Mouse (Mus musculus) midbrain, embryonic 11.5 days (tissue): ENCODE measurements at regions not wholly inside any gene's neighbourhood (a gene's known extent, or its start where the extent isn't known, plus 50 kb on each side); places are given as distances from the start of the nearest gene placed in this dataset.

Experiments used
- ATAC-seq: fragments of 200-750 bp; cut with Nextera tagmentation; 2 replicates; pipeline ENCODE4 v1.8.0; 2017; ENCODE audit warnings: moderate TSS enrichment, moderate library complexity; ENCODE audit not compliant: low FRiP score
- DNase-seq: peaks from one replicate; pipeline ENCODE4 v3.0.0; 2015; ENCODE audit warnings: low spot score; ENCODE audit errors: missing footprints
- H3K27ac ChIP-seq: fragments of 300-500 bp; sonication (generic); 2 replicates; pipeline ENCODE4 v1.5.1; 2014; ENCODE audit warnings: low read depth, low read length
- H3K27me3 ChIP-seq: fragments of 300-500 bp; sonication (generic); 2 replicates; pipeline ENCODE4 v1.6.1; 2014; ENCODE audit warnings: mild to moderate bottlenecking, low read length, moderate library complexity, mixed read lengths; ENCODE audit not compliant: control insufficient read depth, insufficient read depth
- H3K36me3 ChIP-seq: fragments of 300-500 bp; sonication (generic); 2 replicates; pipeline ENCODE4 v1.6.1; 2014; ENCODE audit warnings: mild to moderate bottlenecking, low read length, moderate library complexity, mixed read lengths; ENCODE audit not compliant: control insufficient read depth, insufficient read depth
- H3K4me1 ChIP-seq: fragments of 300-500 bp; sonication (generic); 2 replicates; pipeline ENCODE4 v1.6.1; 2014; ENCODE audit warnings: low read length; ENCODE audit not compliant: control insufficient read depth, insufficient read depth
- H3K4me2 ChIP-seq: fragments of 300-500 bp; sonication (generic); 2 replicates; pipeline ENCODE4 v1.6.1; 2014; ENCODE audit warnings: mild to moderate bottlenecking, moderate library complexity
- H3K4me3 ChIP-seq: fragments of 300-500 bp; sonication (generic); 2 replicates; pipeline ENCODE4 v1.5.1; 2014; ENCODE audit warnings: low read depth, low read length
- H3K9ac ChIP-seq: fragments of 300-500 bp; sonication (generic); 2 replicates; pipeline ENCODE4 v1.6.1; 2014; ENCODE audit warnings: low read length
- H3K9me3 ChIP-seq: fragments of 300-500 bp; sonication (generic); 2 replicates; pipeline ENCODE4 v1.6.1; 2016; ENCODE audit warnings: low read length; ENCODE audit not compliant: control insufficient read depth
- WGBS: fragments of 180-500 bp; shearing (Covaris S2); extraction: QIAGEN DNeasy Blood & Tissue Kit; methylation state at CpG from one replicate; pipeline ENCODE4 v1.1.7; 2014; 5-methylcytosine and 5-hydroxymethylcytosine counted together

DNA sequence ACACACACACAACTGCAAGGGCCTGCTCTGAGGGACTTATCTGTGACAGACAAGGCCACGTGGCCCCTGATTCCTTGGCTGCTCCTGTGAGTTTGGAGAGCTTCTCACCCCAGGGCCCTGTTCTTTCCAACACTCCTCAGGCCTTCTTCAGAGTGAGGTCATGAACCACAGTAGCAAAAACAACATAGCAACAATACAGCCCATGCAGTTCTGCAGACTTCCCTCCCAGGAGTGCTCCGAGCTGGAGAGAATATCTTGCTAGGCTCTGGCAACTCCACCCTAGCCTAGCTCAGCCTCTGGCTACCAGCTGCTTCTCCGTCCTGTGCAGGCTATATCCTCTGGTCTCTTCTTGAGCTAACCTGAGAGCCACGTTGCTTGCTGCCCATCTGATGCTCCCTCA lies 152.8 kb downstream of the Fgf18 start:
- Histone ChIP-seq H3K27me3 (no peaks in the 10 kb centered on the region), H3K36me3 (no peaks in the 10 kb centered on the region), H3K4me2 (no peak overlapping the region), H3K4me3 (no peak overlapping the region), H3K4me1 (no peaks in the 10 kb centered on the region), H3K9ac (no peak overlapping the region), H3K27ac (no peak overlapping the region), H3K9me3 (no peaks in the 10 kb centered on the region)
- 80% methylated on average over 4 of the region's 4 CpGs for WGBS
- no peak for DNase-seq
- ATAC-seq: no peak

DNA sequence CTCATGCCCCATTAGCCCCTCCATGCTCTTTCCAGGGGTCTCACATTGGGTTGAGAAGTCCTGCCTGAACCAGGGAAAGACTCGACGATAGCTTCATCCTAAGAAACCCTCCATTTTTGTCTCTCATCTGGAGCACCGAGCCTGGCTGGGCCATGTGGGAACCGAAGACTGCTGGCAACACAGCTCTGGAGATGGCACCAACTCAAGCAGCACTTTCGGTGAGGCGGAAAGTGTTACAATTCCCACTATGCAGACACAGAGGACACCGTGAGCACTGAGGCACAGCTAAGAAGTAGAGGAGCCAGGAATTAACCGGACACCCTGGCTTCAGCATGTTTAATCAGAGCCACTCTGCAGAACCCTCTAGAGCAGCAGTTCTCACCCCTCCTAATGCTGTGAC lies 153.8 kb downstream of the Fgf18 start:
- Histone ChIP-seq H3K4me2 (no peak overlapping the region), H3K9me3 (no peaks in the 10 kb centered on the region)
- 84% methylated on average over 8 of the region's 8 CpGs for WGBS

DNA sequence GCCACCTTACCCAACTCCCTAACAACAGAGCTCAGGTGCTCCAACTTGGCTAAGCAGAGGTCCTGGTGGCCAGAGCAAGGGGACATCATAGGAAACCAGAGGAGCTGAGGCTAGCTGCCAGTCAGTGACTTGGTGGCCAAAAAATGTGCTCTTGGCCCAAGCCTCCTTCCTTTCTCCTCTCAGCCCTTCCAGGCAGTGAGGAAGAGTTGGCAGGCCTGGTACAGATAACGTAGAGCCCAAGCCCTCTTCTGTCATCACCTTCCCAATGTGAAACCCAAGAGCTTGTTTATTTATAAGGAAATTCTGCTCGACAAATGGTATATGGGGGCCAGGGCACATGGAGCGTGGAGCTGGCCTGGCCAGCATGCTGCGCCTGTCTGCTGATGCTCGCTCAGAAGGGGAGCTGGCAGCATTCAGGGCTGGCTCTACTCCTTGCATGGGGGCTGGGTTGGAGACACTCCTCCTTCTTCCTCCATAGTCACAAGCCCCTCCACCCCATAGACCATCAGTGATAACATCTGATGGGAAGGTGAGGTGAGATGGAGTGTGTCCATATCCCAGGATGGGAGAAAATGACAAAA lies 156.1 kb downstream of the Fgf18 start:
- no peaks in the 10 kb centered on the region for H3K9me3 ChIP-seq
- no peaks in the 10 kb centered on the region for H3K36me3 ChIP-seq
- 81% methylated on average over 5 of the region's 5 CpGs for WGBS
- H3K9ac ChIP-seq: no peak overlapping the region
- DNase-seq (no peak), ATAC-seq (no peak)
- no peak overlapping the region for H3K27ac ChIP-seq
- no peak overlapping the region for H3K4me2 ChIP-seq
- H3K27me3 ChIP-seq: no peaks in the 10 kb centered on the region
- no peak overlapping the region for H3K4me3 ChIP-seq
- H3K4me1 ChIP-seq: no peaks in the 10 kb centered on the region

More for the DNA sequence above, 153.8 kb downstream of the Fgf18 start:
- no peak overlapping the region for H3K4me3 ChIP-seq
- H3K36me3 ChIP-seq: no peaks in the 10 kb centered on the region
- DNase-seq (no peak), ATAC-seq (no peak)
- H3K27ac ChIP-seq: no peak overlapping the region
- H3K4me1 ChIP-seq: no peaks in the 10 kb centered on the region
- no peaks in the 10 kb centered on the region for H3K27me3 ChIP-seq
- H3K9ac ChIP-seq: no peak overlapping the region

DNA sequence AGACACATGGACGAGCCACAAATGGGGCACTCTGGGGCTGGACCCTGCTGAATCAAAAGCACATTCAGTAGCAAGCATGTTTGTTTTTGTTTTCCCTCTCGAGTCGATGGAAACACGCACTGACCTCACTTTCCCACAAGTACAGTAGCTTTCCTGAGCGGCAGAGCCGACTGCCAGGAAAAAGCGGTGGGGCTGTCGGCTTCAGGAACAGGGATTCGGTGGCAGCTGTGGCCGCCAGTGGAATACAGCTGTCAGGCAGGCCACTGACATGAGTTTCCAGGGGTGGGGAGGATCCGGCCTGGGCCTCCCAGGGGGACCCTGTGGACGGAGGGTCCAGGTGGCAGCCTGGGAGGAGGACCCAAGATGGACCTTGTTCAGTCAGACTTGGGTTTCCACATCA lies 157.0 kb downstream of the Fgf18 start:
- Histone ChIP-seq H3K27ac (no peak overlapping the region), H3K4me3 (no peak overlapping the region), H3K9ac (no peak overlapping the region), H3K4me2 (no peak overlapping the region), H3K4me1 (no peaks in the 10 kb centered on the region), H3K27me3 (no peaks in the 10 kb centered on the region), H3K36me3 (no peaks in the 10 kb centered on the region), H3K9me3 (no peaks in the 10 kb centered on the region)
- no peak for ATAC-seq
- WGBS: 84% methylated on average over 12 of the region's 12 CpGs
- DNase-seq: no peak

DNA sequence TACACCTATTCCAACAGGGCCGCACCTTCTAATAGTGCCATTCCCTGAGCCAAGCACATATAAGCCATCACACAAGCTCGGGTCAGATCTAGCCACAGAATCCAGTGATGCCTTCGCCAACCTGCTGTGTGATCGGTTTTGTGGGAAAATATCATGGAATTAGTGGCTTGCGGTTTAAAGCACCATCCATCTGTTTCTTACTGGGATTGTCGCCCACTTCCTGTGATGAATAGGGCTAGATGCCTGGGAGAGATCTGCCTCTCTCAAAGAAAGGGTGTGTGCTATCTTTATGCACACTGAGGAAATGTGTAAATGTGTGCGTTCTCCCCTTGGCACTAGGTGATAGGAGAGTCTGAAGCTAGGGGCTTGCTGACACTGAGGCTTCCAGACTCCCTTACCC lies 154.5 kb upstream of the Smim23 start:
- DNase-seq: no peak
- Histone ChIP-seq H3K9me3 (no peaks in the 10 kb centered on the region), H3K36me3 (no peaks in the 10 kb centered on the region), H3K4me2 (no peak overlapping the region), H3K9ac (no peak overlapping the region), H3K4me1 (no peaks in the 10 kb centered on the region), H3K4me3 (no peak overlapping the region), H3K27ac (no peak overlapping the region), H3K27me3 (no peaks in the 10 kb centered on the region)
- no peak for ATAC-seq
- WGBS: 95% methylated on average over 7 of the region's 7 CpGs

DNA sequence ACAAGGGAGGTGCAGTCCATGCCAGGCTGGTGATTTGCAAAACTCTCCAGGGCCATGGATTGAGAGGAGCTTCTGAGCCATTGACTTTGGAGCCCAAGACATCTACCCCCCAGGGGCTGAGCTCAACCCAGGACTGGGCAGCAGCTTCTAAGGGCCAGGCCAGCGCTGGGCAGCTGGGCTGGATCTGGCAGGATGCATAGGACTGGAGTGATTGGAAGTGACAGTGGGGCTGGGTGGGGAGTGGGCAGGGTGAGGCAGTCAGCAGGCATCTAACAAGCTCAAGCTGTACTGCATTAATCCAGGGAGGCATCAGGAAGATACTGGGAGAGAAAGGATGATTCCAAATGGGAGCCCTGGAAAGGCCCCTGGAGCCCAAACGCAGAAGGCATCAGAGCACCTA lies 152.2 kb upstream of the Smim23 start:
- no peaks in the 10 kb centered on the region for H3K36me3 ChIP-seq
- no peak overlapping the region for H3K4me3 ChIP-seq
- H3K9ac ChIP-seq: no peak overlapping the region
- DNase-seq: no peak
- no peak overlapping the region for H3K4me2 ChIP-seq
- no peaks in the 10 kb centered on the region for H3K9me3 ChIP-seq
- ATAC-seq: no peak
- H3K27me3 ChIP-seq: no peaks in the 10 kb centered on the region
- H3K4me1 ChIP-seq: no peaks in the 10 kb centered on the region
- 87% methylated on average over 2 of the region's 2 CpGs for WGBS
- no peak overlapping the region for H3K27ac ChIP-seq

DNA sequence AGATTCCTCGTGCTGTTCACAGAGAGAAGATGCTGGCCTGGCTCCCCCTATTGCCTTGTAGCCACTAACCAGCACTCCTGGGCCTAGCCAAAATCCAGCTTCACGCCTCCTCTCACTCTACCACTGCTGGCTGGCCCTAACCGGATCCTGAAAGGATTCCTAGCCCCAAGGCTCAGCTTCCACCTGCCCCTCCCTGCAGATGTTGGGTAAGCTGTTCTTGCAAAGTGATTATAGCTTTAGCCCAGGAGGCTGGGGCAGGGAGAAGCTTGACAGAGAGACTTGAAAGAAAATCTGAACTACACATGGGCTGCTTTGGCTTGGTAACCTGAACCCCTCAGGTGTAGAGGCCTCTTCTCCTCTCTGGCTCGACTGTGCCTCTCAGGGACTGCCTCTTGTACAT lies 149.0 kb upstream of the Smim23 start:
- H3K27me3 ChIP-seq: no peaks in the 10 kb centered on the region
- no peak overlapping the region for H3K27ac ChIP-seq
- no peak overlapping the region for H3K4me2 ChIP-seq
- no peaks in the 10 kb centered on the region for H3K9me3 ChIP-seq
- no peaks in the 10 kb centered on the region for H3K4me1 ChIP-seq
- ATAC-seq (no peak), DNase-seq (no peak)
- no peak overlapping the region for H3K4me3 ChIP-seq
- no peaks in the 10 kb centered on the region for H3K36me3 ChIP-seq
- WGBS: 65% methylated on average over 4 of the region's 4 CpGs
- H3K9ac ChIP-seq: no peak overlapping the region

DNA sequence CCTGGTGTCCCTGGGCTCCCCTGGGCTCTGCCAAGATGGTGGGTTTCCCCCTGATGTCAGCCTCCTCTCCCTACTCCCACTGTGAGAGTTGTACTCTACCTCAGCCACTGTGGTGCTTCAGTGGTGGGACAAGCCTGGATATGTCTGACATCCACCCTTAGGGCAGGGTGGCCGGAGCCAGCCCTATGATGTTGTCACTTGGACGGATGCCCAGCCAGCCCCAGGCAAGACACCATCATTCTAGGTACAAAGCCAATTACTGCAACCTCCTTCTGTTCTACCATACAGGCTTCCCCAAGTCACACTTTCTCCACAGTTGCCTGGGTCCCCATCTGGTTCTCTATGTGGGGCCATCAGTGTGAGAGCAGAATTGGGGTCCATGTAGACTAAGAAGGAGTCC lies 141.0 kb upstream of the Smim23 start:
- Histone ChIP-seq H3K9ac (no peak overlapping the region), H3K36me3 (no peaks in the 10 kb centered on the region), H3K4me3 (no peak overlapping the region), H3K4me2 (no peak overlapping the region), H3K27ac (no peak overlapping the region), H3K27me3 (no peaks in the 10 kb centered on the region), H3K9me3 (no peaks in the 10 kb centered on the region), H3K4me1 (peaks cover 8% of the 10 kb centered on the region)
- WGBS: 94% methylated on average over 2 of the region's 2 CpGs
- ATAC-seq (no peak), DNase-seq (no peak)

DNA sequence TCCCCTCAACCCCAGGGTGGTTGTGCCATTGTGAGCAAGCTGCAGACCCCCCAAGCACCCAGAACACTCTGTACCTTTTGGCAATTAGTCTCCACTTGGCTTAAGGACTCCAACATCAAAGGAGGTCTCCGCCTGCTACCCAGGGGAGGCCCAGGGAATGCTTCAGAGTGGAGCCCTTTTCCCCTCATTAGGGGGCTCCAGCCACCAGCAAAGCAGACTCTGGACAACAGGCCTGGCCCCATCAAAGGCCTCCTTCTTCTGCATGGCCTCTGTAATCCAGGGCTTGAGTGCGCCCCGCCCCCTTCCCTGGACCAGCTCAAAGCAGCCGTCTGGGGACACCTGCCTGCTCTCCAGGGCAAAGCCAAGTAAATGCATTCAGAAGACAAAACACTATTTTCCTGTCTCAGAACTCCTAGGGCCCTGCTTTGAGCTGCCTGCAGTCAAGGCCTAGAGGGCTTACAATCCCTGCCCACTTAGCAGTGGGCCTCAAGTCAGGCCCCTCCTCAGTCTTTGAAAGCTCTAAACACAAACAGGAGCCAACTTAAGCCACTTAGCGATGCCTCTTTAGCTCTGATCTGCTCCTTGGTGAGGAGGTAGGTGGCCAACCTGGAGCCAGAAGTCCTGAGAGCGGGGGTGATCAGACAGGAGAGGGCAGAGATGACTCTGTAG lies 139.4 kb upstream of the Smim23 start:
- peak; percentile 91 for DNase-seq
- H3K27me3 ChIP-seq: no peaks in the 10 kb centered on the region
- no peak overlapping the region for H3K4me2 ChIP-seq
- H3K36me3 ChIP-seq: no peaks in the 10 kb centered on the region
- peak; percentile 90 for ATAC-seq
- no peaks in the 10 kb centered on the region for H3K9me3 ChIP-seq
- 3% methylated on average over 6 of the region's 6 CpGs for WGBS
- peaks cover 8% of the 10 kb centered on the region for H3K4me1 ChIP-seq
- 0 out of 2 replicates have a peak overlapping the region, but pooled peaks have one; percentile 1 for H3K9ac ChIP-seq
- H3K4me3 ChIP-seq: no peak overlapping the region
- H3K27ac ChIP-seq: peak overlapping the region; percentile 27; the same call in 1 of the 2 replicates
